Mouse (Mus musculus): ENCODE measurements around the gene 2210016L21Rik. TPM values are rescaled to one million over a fixed set of nuclear protein-coding genes. Genes with fewer than 3 reads are reported as not detected.
"Not testable (repeated sequence)": the region's sequence is repeated elsewhere in the genome, so short reads cannot be mapped to it uniquely, and the experiment has no call there.

Gene 2210016L21Rik
- total and polyA plus RNA-seq, 3 experiments, result 10.2 to 31.7 (median 25.3) TPM

GRCm38 (mm10) chr5:114902413-114902812, 39.5 kb upstream of the 2210016L21Rik start:
- Histone ChIP-seq H3K36me3 (ENCODE audit: control insufficient read depth, insufficient read depth, low read length) (no peaks in the 10 kb centered on the region), H3K27me3 (ENCODE audit: control insufficient read depth, insufficient read depth, low read length) (no peaks in the 10 kb centered on the region), H3K79me2 (replicated peaks; ENCODE audit: control insufficient read depth, insufficient read depth, low read length) (no peaks in the 10 kb centered on the region), H3K4me1 (ENCODE audit: control insufficient read depth, insufficient read depth, low read length) (no peaks in the 10 kb centered on the region; the same call in 1 of the 2 replicates), H3K9ac (ENCODE audit: low read depth, low read length) (no peak overlapping the region), H3K4me3 (no peak overlapping the region), H3K27ac (no peak overlapping the region)
- peak in 1 of 2 experiments; percentile 39 for DNase-seq
- 61% methylated on average over 1 of the region's 1 CpGs for WGBS
- intact Hi-C loops (cut with DNase I), result loop anchor here (2.0 kb wide), 1 partner anchor 264 kb away; no protein-coding TSS in a partner anchor
- no peak for TF ChIP-seq EP300 (IDR thresholded peaks at IDR 0.05; ENCODE audit: insufficient read depth, low read depth, low read length)
- TF ChIP-seq CTCF (IDR thresholded peaks at IDR 0.05), result peak; percentile 83
- TF ChIP-seq POLR2A (IDR thresholded peaks at IDR 0.05; ENCODE audit: insufficient read depth, low read depth, low read length), result no peak

- WGBS, result 64% methylated on average over 13 of the region's 13 CpGs
- H3K36me3 ChIP-seq (ENCODE audit: control insufficient read depth, insufficient read depth, low read length), result no peaks in the 10 kb centered on the region
- H3K27ac ChIP-seq, result no peak overlapping the region
- H3K4me1 ChIP-seq (ENCODE audit: control insufficient read depth, insufficient read depth, low read length), result peaks cover 2% of the 10 kb centered on the region
- H3K79me2 ChIP-seq (replicated peaks; ENCODE audit: control insufficient read depth, insufficient read depth, low read length), result no peaks in the 10 kb centered on the region
- no peak for TF ChIP-seq EP300 (IDR thresholded peaks at IDR 0.05; ENCODE audit: insufficient read depth, low read depth, low read length)
- no peak for TF ChIP-seq POLR2A (IDR thresholded peaks at IDR 0.05; ENCODE audit: insufficient read depth, low read depth, low read length)
- TF ChIP-seq CTCF (IDR thresholded peaks at IDR 0.05), result no peak
- intact Hi-C loops (cut with DNase I), result no loop called here
- no peaks in the 10 kb centered on the region for H3K27me3 ChIP-seq (ENCODE audit: control insufficient read depth, insufficient read depth, low read length)
- H3K9ac ChIP-seq (ENCODE audit: low read depth, low read length), result no peak overlapping the region
- no peak for DNase-seq
- no peak overlapping the region for H3K4me3 ChIP-seq
Observed at GRCm38 (mm10) chr5:114908598-114909305, 33.2 kb upstream of the 2210016L21Rik start.

- intact Hi-C loops (cut with DNase I), result no loop called here
- Histone ChIP-seq H3K4me1 (ENCODE audit: control insufficient read depth, insufficient read depth, low read length) (peaks cover 8% of the 10 kb centered on the region), H3K4me3 (no peak overlapping the region), H3K79me2 (replicated peaks; ENCODE audit: control insufficient read depth, insufficient read depth, low read length) (no peaks in the 10 kb centered on the region), H3K36me3 (ENCODE audit: control insufficient read depth, insufficient read depth, low read length) (no peaks in the 10 kb centered on the region), H3K9ac (ENCODE audit: low read depth, low read length) (no peak overlapping the region), H3K27ac (no peak overlapping the region), H3K27me3 (ENCODE audit: control insufficient read depth, insufficient read depth, low read length) (no peaks in the 10 kb centered on the region)
- no peak for DNase-seq
- 34% methylated on average over 4 of the region's 4 CpGs for WGBS
- TF ChIP-seq POLR2A (IDR thresholded peaks at IDR 0.05; ENCODE audit: insufficient read depth, low read depth, low read length), result no peak
- TF ChIP-seq EP300 (IDR thresholded peaks at IDR 0.05; ENCODE audit: insufficient read depth, low read depth, low read length), result no peak
- TF ChIP-seq CTCF (IDR thresholded peaks at IDR 0.05), result no peak
Observed at GRCm38 (mm10) chr5:114913686-114914085, 28.3 kb upstream of the 2210016L21Rik start.

- Histone ChIP-seq H3K4me1 (ENCODE audit: control insufficient read depth, insufficient read depth, low read length) (peaks cover 8% of the 10 kb centered on the region), H3K27me3 (ENCODE audit: control insufficient read depth, insufficient read depth, low read length) (no peaks in the 10 kb centered on the region), H3K36me3 (ENCODE audit: control insufficient read depth, insufficient read depth, low read length) (no peaks in the 10 kb centered on the region), H3K4me3 (no peak overlapping the region), H3K27ac (no peak overlapping the region), H3K79me2 (replicated peaks; ENCODE audit: control insufficient read depth, insufficient read depth, low read length) (no peaks in the 10 kb centered on the region), H3K9ac (ENCODE audit: low read depth, low read length) (no peak overlapping the region)
- no peak for TF ChIP-seq POLR2A (IDR thresholded peaks at IDR 0.05; ENCODE audit: insufficient read depth, low read depth, low read length)
- intact Hi-C loops (cut with DNase I), result no loop called here
- DNase-seq, result no peak
- 75% methylated on average over 8 of the region's 8 CpGs for WGBS
Observed at GRCm38 (mm10) chr5:114914855-114915254, 27.1 kb upstream of the 2210016L21Rik start.

GRCm38 (mm10) chr5:114915854-114916253, 26.1 kb upstream of the 2210016L21Rik start:
- 48% methylated on average over 5 of the region's 5 CpGs for WGBS
- H3K27me3 ChIP-seq (ENCODE audit: control insufficient read depth, insufficient read depth, low read length), result no peaks in the 10 kb centered on the region

GRCm38 (mm10) chr5:114916777-114917176, 25.2 kb upstream of the 2210016L21Rik start:
- no peaks in the 10 kb centered on the region for H3K36me3 ChIP-seq (ENCODE audit: control insufficient read depth, insufficient read depth, low read length)
- H3K9ac ChIP-seq (ENCODE audit: low read depth, low read length), result no peak overlapping the region
- H3K27ac ChIP-seq, result no peak overlapping the region
- H3K4me3 ChIP-seq, result no peak overlapping the region
- H3K27me3 ChIP-seq (ENCODE audit: control insufficient read depth, insufficient read depth, low read length), result no peaks in the 10 kb centered on the region
- WGBS, result 57% methylated on average over 4 of the region's 4 CpGs
- peaks cover 9% of the 10 kb centered on the region for H3K4me1 ChIP-seq (ENCODE audit: control insufficient read depth, insufficient read depth, low read length)
- TF ChIP-seq POLR2A (IDR thresholded peaks at IDR 0.05; ENCODE audit: insufficient read depth, low read depth, low read length), result no peak
- no peak for TF ChIP-seq CTCF (IDR thresholded peaks at IDR 0.05)
- no peak for TF ChIP-seq EP300 (IDR thresholded peaks at IDR 0.05; ENCODE audit: insufficient read depth, low read depth, low read length)
- intact Hi-C loops (cut with DNase I), result no loop called here
- DNase-seq, result peak in 1 of 2 experiments; percentile 41
- H3K79me2 ChIP-seq (replicated peaks; ENCODE audit: control insufficient read depth, insufficient read depth, low read length), result no peaks in the 10 kb centered on the region

More at GRCm38 (mm10) chr5:114915854-114916253, 26.1 kb upstream of the 2210016L21Rik start:
- Histone ChIP-seq H3K27ac (no peak overlapping the region), H3K36me3 (ENCODE audit: control insufficient read depth, insufficient read depth, low read length) (no peaks in the 10 kb centered on the region), H3K4me3 (no peak overlapping the region), H3K4me1 (ENCODE audit: control insufficient read depth, insufficient read depth, low read length) (peaks cover 8% of the 10 kb centered on the region), H3K79me2 (replicated peaks; ENCODE audit: control insufficient read depth, insufficient read depth, low read length) (no peaks in the 10 kb centered on the region), H3K9ac (ENCODE audit: low read depth, low read length) (no peak overlapping the region)
- intact Hi-C loops (cut with DNase I), result no loop called here
- TF ChIP-seq EP300 (IDR thresholded peaks at IDR 0.05; ENCODE audit: insufficient read depth, low read depth, low read length), result no peak
- DNase-seq, result no peak

- H3K27ac ChIP-seq; H3K79me2 ChIP-seq (replicated peaks; ENCODE audit: control insufficient read depth, insufficient read depth, low read length); H3K4me1 ChIP-seq (ENCODE audit: control insufficient read depth, insufficient read depth, low read length); H3K27me3 ChIP-seq (ENCODE audit: control insufficient read depth, insufficient read depth, low read length); H3K36me3 ChIP-seq (ENCODE audit: control insufficient read depth, insufficient read depth, low read length); DNase-seq; intact Hi-C loops (cut with DNase I); H3K4me3 ChIP-seq; H3K9ac ChIP-seq (ENCODE audit: low read depth, low read length): not testable (repeated sequence)
- WGBS, result 96% methylated on average over 5 of the region's 5 CpGs
Observed at GRCm38 (mm10) chr5:114917357-114917756, 24.6 kb upstream of the 2210016L21Rik start.

All from heart, adult 2 months (tissue).